Mouse (Mus musculus) heart, embryonic 16.5 days (tissue): ENCODE data around the gene Syt1. TPM values are rescaled to one million over a fixed set of nuclear protein-coding genes. Genes with fewer than 3 reads are reported as not detected.
A peak's percentile ranks its signal among the peaks of the same experiment; 100 is the strongest.

Source experiments
- ATAC-seq: fragments of 200-750 bp; cut with Nextera tagmentation; replicated peaks from 2 replicates; pipeline ENCODE4 v1.8.0; 2017; ENCODE audit warnings: moderate number of reproducible peaks; ENCODE audit not compliant: insufficient read depth, low FRiP score; ENCODE audit errors: extremely low read depth
- H3K27ac ChIP-seq: fragments of 300-500 bp; sonication (generic); 2 replicates; pipeline ENCODE4 v1.5.1; 2014; ENCODE audit warnings: mild to moderate bottlenecking, low read length, control low read depth, moderate library complexity
- H3K27me3 ChIP-seq: fragments of 300-500 bp; sonication (generic); 2 replicates; pipeline ENCODE4 v1.6.1; 2014; ENCODE audit warnings: low read length, mixed read lengths; ENCODE audit not compliant: control insufficient read depth, insufficient read depth
- H3K36me3 ChIP-seq: fragments of 300-500 bp; sonication (generic); 2 replicates; pipeline ENCODE4 v1.6.1; 2014; ENCODE audit not compliant: control insufficient read depth, insufficient read depth
- H3K4me1 ChIP-seq: fragments of 300-500 bp; sonication (generic); 2 replicates; pipeline ENCODE4 v1.6.1; 2014; ENCODE audit warnings: low read length, mixed read lengths; ENCODE audit not compliant: control insufficient read depth, insufficient read depth
- H3K4me2 ChIP-seq: fragments of 300-500 bp; sonication (generic); 2 replicates; pipeline ENCODE4 v1.6.1; 2014; ENCODE audit warnings: low read depth, mild to moderate bottlenecking, control low read depth, low read length
- H3K4me3 ChIP-seq: fragments of 300-500 bp; sonication (generic); 2 replicates; pipeline ENCODE4 v1.5.1; 2014; ENCODE audit warnings: mild to moderate bottlenecking, control low read depth, low read length
- H3K9ac ChIP-seq: fragments of 300-500 bp; sonication (generic); 2 replicates; pipeline ENCODE4 v1.6.1; 2014; ENCODE audit warnings: low read length, control low read depth
- H3K9me3 ChIP-seq: fragments of 300-500 bp; sonication (generic); replicated peaks from 2 replicates; pipeline ENCODE4 v1.6.1; 2016; ENCODE audit warnings: low read length; ENCODE audit not compliant: control insufficient read depth
- WGBS: fragments of 180-500 bp; shearing (Covaris S2); extraction: QIAGEN DNeasy Blood & Tissue Kit; methylation state at CpG from one replicate; pipeline ENCODE4 v1.1.7; 2014; 5-methylcytosine and 5-hydroxymethylcytosine counted together
- polyA plus RNA-seq: library from polyadenylated mRNA; unstranded; fragments of >200 nt; fragmentation: Nextera tagmentation; extraction: Ambion mirVana; gene quantifications from 2 replicates; pipeline ENCODE4 v1.2.1, GENCODE M21; 2015

The Syt1 gene
- polyA plus RNA-seq, 1 experiment from 2014 or later, result 0.91 TPM

DNA sequence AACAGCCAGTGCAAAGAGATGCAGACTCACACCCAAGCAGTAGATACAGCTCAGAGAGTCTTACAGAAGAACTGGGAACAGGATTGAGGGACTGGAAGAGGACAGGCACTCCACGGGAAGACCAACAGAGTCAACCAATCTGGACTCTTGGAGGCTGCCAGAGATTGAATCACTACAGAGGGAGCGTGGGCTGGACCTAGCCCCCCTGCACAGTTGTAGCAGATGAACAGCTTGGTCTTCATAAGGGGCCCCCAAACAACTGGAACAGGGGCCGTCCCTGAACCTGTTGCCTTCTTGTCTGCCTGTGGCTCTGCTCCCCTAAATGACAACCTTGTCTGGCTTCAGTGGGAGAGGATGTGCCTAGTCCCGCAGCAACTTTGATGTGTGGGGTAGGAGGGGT lies 375.2 kb downstream of the Syt1 start:
- Histone ChIP-seq H3K4me3 (no peak overlapping the region), H3K4me2 (no peak overlapping the region), H3K27me3 (no peaks in the 10 kb centered on the region), H3K9ac (no peak overlapping the region), H3K9me3 (no peaks in the 10 kb centered on the region), H3K27ac (no peak overlapping the region), H3K36me3 (no peaks in the 10 kb centered on the region), H3K4me1 (no peaks in the 10 kb centered on the region)
- ATAC-seq, result no peak
- 75% methylated on average over 4 of the region's 4 CpGs for WGBS

GRCm38 (mm10) chr10:108630841-108631240 lies 379.9 kb downstream of the Syt1 start:
- Histone ChIP-seq H3K4me1 (no peaks in the 10 kb centered on the region), H3K9me3 (no peaks in the 10 kb centered on the region), H3K27me3 (no peaks in the 10 kb centered on the region), H3K4me2 (no peak overlapping the region), H3K4me3 (no peak overlapping the region), H3K9ac (no peak overlapping the region), H3K36me3 (no peaks in the 10 kb centered on the region), H3K27ac (no peak overlapping the region)
- whole genome bisulfite sequencing, result 85% methylated on average over 8 of the region's 8 CpGs
- no peak for ATAC-seq

DNA sequence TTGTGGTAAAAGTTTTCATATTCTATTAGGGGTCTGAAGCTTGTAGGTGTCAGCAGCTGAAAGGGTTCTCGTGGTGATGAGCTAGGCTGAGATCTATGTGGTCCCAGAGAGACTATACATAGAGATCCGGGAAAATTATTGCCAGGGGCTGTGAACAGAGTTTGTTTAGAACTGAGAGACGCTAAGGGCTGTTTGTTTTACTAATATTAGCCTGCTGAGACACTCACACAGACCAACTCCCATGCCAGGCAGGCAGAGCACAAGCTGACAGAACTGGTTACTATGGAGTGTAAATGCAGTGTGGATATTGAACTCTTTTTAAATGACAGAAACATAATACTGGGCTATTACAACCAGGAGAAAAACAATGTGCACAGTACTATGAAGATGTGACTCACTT lies 384.4 kb downstream of the Syt1 start:
- H3K9me3 ChIP-seq, result no peaks in the 10 kb centered on the region
- H3K27ac ChIP-seq, result no peak overlapping the region
- H3K27me3 ChIP-seq, result no peaks in the 10 kb centered on the region
- 35% methylated on average over 3 of the region's 3 CpGs for WGBS
- H3K4me1 ChIP-seq, result peaks cover 3% of the 10 kb centered on the region; the same call in 1 of the 2 replicates
- no peak overlapping the region for H3K4me3 ChIP-seq
- H3K4me2 ChIP-seq, result no peak overlapping the region
- no peaks in the 10 kb centered on the region for H3K36me3 ChIP-seq
- no peak overlapping the region for H3K9ac ChIP-seq
- no peak for ATAC-seq

- peak; percentile 60 for ATAC-seq
- no peak overlapping the region for H3K9ac ChIP-seq
- 23% methylated on average over 4 of the region's 4 CpGs for WGBS
- peaks cover 3% of the 10 kb centered on the region; the same call in 1 of the 2 replicates for H3K4me1 ChIP-seq
- no peaks in the 10 kb centered on the region for H3K9me3 ChIP-seq
- H3K36me3 ChIP-seq, result no peaks in the 10 kb centered on the region
- H3K4me2 ChIP-seq, result no peak overlapping the region
- H3K4me3 ChIP-seq, result no peak overlapping the region
- no peak overlapping the region for H3K27ac ChIP-seq
- H3K27me3 ChIP-seq, result no peaks in the 10 kb centered on the region
These were observed 387.8 kb downstream of the Syt1 start for GRCm38 (mm10) chr10:108623002-108623401.

DNA sequence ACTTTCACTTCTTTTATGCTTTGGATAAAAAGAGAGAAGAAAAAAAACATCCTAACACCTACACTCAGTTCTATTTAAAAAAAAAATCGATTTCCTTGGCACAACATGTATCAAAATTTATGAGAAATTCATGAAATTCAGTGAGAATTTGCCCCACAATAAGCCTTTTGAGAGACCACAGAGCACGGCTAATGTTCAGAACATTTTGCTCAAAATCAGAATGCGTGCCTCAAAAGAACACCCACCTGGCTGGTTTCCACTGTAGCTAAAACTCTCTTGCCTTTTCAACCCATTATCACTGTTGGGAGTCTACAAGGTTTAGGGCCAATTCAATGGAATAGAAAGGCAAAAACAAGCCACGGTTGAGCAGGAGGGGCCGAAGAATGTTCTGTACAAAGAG lies 390.9 kb downstream of the Syt1 start:
- peaks cover 3% of the 10 kb centered on the region; the same call in 1 of the 2 replicates for H3K4me1 ChIP-seq
- no peaks in the 10 kb centered on the region for H3K9me3 ChIP-seq
- H3K27me3 ChIP-seq, result no peaks in the 10 kb centered on the region
- no peak overlapping the region for H3K27ac ChIP-seq
- ATAC-seq, result no peak
- WGBS, result 93% methylated on average over 5 of the region's 5 CpGs
- H3K4me2 ChIP-seq, result no peak overlapping the region
- no peak overlapping the region for H3K4me3 ChIP-seq
- no peaks in the 10 kb centered on the region for H3K36me3 ChIP-seq
- H3K9ac ChIP-seq, result no peak overlapping the region

DNA sequence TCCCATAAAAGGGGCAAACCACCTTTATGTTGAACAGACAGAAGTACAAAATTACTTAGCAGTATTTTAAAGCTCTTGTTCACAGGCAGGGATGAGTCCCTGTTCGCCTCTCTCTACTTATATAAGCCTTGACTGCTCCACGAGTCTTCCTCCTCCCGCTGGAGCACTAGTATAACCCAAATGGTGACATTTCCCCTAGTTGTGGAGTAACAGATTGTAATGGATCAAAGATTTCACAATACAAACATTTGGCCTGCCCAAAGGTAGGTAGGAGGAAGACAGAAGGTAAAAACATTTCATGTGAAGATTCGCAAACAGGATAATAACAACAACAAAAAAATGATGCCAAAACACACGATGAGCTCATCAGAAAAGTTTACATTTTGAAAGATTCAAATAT lies 391.6 kb downstream of the Syt1 start:
- H3K9me3 ChIP-seq, result no peaks in the 10 kb centered on the region
- no peaks in the 10 kb centered on the region for H3K27me3 ChIP-seq
- peaks cover 3% of the 10 kb centered on the region; the same call in 1 of the 2 replicates for H3K4me1 ChIP-seq
- H3K4me2 ChIP-seq, result no peak overlapping the region
- H3K4me3 ChIP-seq, result no peak overlapping the region
- no peak for ATAC-seq
- no peak overlapping the region for H3K9ac ChIP-seq
- H3K27ac ChIP-seq, result no peak overlapping the region
- 87% methylated on average over 5 of the region's 5 CpGs for WGBS
- no peaks in the 10 kb centered on the region for H3K36me3 ChIP-seq

DNA sequence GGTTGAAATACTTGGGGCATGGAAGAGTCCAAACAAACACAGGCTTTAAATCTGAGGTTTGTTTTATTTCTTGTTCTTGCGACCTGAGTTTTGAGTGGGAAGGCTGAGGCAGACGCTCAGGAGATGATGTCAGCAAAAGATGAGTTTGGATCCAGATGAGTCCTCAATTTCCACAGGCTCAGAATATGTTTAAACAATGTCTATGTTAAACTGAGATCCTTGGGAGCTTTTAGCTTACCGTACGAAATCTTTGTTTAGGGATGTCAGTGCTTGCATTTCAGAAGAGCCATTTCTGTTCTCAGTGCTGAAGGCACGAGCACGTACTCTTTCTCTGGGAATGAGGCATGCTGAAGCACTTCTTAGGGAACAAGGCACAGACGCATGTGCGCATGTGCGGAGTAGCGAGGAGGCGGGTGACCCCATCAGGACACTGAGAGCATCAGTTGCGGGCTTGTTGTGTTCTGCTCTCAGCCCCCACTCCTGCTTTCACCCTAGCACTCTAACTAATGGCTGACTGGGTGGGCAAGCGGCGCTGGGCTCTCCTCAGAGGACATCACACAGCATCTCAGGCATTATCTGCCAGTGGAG lies 400.6 kb downstream of the Syt1 start:
- ATAC-seq, result no peak
- Histone ChIP-seq H3K4me1 (no peaks in the 10 kb centered on the region), H3K27me3 (no peaks in the 10 kb centered on the region), H3K27ac (no peak overlapping the region), H3K36me3 (no peaks in the 10 kb centered on the region), H3K9ac (no peak overlapping the region), H3K4me2 (no peak overlapping the region), H3K9me3 (no peaks in the 10 kb centered on the region), H3K4me3 (no peak overlapping the region)
- 76% methylated on average over 14 of the region's 14 CpGs for WGBS

- no peaks in the 10 kb centered on the region for H3K36me3 ChIP-seq
- peaks cover 8% of the 10 kb centered on the region for H3K9me3 ChIP-seq
- 0 out of 2 replicates have a peak overlapping the region, but pooled peaks have one; percentile 21 for H3K9ac ChIP-seq
- no peak overlapping the region for H3K4me3 ChIP-seq
- peaks cover 9% of the 10 kb centered on the region for H3K4me1 ChIP-seq
- no peaks in the 10 kb centered on the region for H3K27me3 ChIP-seq
- peak overlapping the region; percentile 48 for H3K4me2 ChIP-seq
- WGBS, result 22% methylated on average over 8 of the region's 8 CpGs
- peak; percentile 79 for ATAC-seq
- peak overlapping the region; percentile 57 for H3K27ac ChIP-seq
These were observed 408.9 kb downstream of the Syt1 start for GRCm38 (mm10) chr10:108601672-108602412.

DNA sequence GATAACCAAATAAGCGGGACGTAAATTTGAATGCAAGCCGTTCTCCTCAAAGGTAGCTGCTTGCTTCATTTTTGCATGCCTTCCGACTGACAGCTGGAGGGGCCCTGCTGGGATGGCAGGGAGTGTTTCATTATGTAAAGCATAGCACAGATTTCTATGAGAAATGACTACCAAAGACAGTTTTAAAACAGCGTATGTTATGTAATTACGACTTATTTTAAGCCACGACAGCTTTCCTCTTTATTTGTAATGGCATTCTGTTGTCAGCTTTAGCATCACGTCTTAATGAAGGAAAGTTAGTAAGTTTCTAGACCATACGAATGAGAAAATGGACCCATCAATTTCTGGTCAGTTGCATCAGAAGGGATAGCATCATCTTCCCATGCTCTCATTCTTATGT lies 410.1 kb downstream of the Syt1 start:
- Histone ChIP-seq H3K4me1 (peaks cover 16% of the 10 kb centered on the region), H3K9ac (no peak overlapping the region), H3K9me3 (peaks cover 8% of the 10 kb centered on the region), H3K27ac (no peak overlapping the region), H3K4me2 (no peak overlapping the region), H3K36me3 (no peaks in the 10 kb centered on the region), H3K27me3 (no peaks in the 10 kb centered on the region), H3K4me3 (no peak overlapping the region)
- ATAC-seq, result no peak
- WGBS, result 84% methylated on average over 9 of the region's 9 CpGs
